Mouse (Mus musculus): ENCODE measurements around the gene Sept6. TPM values are rescaled to one million over a fixed set of nuclear protein-coding genes. Genes with fewer than 3 reads are reported as not detected.

The Sept6 gene
- total and polyA plus RNA-seq, 2 experiments = 0.55 to 1.2 TPM

DNA sequence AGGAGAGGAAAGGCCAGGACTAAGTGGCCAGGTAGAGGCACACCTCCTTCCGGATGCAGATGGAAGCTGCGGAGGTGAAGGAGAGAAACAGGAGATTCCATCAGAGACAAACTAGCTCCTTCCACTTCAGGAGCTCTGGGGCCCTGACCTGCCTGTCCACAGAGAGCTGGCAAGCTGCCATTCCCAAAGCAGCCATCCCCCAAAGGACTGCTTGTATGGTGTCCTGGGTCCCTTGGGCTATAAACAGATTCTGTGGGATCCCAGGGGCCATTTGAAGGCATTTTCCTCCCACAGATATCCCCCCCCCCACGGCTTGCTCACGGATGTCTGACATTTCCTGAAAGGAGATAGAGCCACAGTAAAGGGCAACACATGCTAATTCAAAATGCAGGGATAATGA is 62.8 kb downstream of the Sept6 start:
- Histone ChIP-seq H3K27me3 (ENCODE audit: control insufficient read depth, insufficient read depth, low read length) (no peaks in the 10 kb centered on the region), H3K4me3 (ENCODE audit: insufficient read depth, low read depth, low read length) (no peak overlapping the region), H3K9ac (ENCODE audit: low read depth, low read length) (no peak overlapping the region), H3K27ac (replicated peaks; ENCODE audit: insufficient read depth, low read depth, low read length) (no peak overlapping the region), H3K79me2 (ENCODE audit: control insufficient read depth, insufficient read depth, low read length) (no peaks in the 10 kb centered on the region), H3K4me1 (ENCODE audit: control insufficient read depth, insufficient read depth, low read length) (no peaks in the 10 kb centered on the region), H3K36me3 (ENCODE audit: control insufficient read depth, insufficient read depth, low read length) (no peaks in the 10 kb centered on the region)
- no peak for DNase-seq (ENCODE audit: extremely low read depth, low read depth, low spot score)
- 71% methylated on average over 4 of the region's 4 CpGs for WGBS
- no peak for TF ChIP-seq POLR2A (IDR thresholded peaks at IDR 0.05; ENCODE audit: extremely low read depth, insufficient read depth, low read length)
- no peak for TF ChIP-seq CTCF (IDR thresholded peaks at IDR 0.05; ENCODE audit: low read depth, low read length)

DNA sequence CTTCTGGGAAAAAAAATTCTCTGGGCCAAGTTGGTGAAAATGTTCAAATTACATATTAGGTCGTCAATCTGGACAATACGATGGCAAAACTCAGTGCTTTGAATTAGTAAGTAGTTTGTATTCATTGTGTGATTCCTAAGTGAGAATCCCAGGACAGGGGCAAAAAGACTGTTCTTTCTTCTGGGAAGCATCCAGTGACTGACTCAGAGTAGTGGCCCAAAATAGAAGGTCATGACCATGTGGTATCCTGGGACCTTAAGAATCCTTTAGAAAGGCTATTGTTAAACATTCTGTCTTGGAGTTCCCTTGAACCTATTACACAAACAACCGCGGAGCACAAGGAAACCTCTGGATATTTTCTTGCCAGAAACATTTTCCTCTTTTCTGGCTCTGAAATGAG is 70.2 kb downstream of the Sept6 start:
- Histone ChIP-seq H3K4me1 (ENCODE audit: control insufficient read depth, insufficient read depth, low read length) (peaks cover 2% of the 10 kb centered on the region; the same call in 1 of the 2 replicates), H3K4me3 (ENCODE audit: insufficient read depth, low read depth, low read length) (no peak overlapping the region), H3K27me3 (ENCODE audit: control insufficient read depth, insufficient read depth, low read length) (no peaks in the 10 kb centered on the region), H3K9ac (ENCODE audit: low read depth, low read length) (no peak overlapping the region), H3K36me3 (ENCODE audit: control insufficient read depth, insufficient read depth, low read length) (no peaks in the 10 kb centered on the region), H3K27ac (replicated peaks; ENCODE audit: insufficient read depth, low read depth, low read length) (no peak overlapping the region), H3K79me2 (ENCODE audit: control insufficient read depth, insufficient read depth, low read length) (no peaks in the 10 kb centered on the region)
- 90% methylated on average over 4 of the region's 4 CpGs for WGBS
- TF ChIP-seq CTCF (IDR thresholded peaks at IDR 0.05; ENCODE audit: low read depth, low read length) = no peak
- TF ChIP-seq POLR2A (IDR thresholded peaks at IDR 0.05; ENCODE audit: extremely low read depth, insufficient read depth, low read length) = no peak
- DNase-seq (ENCODE audit: extremely low read depth, low read depth, low spot score) = no peak

DNA sequence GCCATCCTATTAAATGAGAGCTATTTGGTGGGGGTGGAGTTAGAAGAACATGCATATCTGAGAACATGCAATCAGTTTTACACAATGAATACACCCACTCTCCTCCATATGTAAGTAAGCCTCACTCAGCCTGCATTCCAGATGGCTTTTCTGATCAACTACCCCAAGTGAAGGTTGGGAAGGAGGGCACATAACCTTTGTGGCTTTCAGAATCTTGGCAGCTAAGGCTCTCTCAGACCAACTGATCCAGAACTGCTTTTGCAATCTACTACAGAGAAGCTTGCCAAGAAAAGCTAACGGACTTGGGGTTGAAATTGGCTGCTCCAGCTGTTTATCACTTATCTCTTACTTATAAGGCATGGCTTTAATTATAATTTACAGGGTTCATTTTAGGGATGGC is 73.8 kb downstream of the Sept6 start:
- Histone ChIP-seq H3K4me1 (ENCODE audit: control insufficient read depth, insufficient read depth, low read length) (peaks cover 2% of the 10 kb centered on the region; the same call in 1 of the 2 replicates), H3K27ac (replicated peaks; ENCODE audit: insufficient read depth, low read depth, low read length) (no peak overlapping the region), H3K4me3 (ENCODE audit: insufficient read depth, low read depth, low read length) (no peak overlapping the region), H3K36me3 (ENCODE audit: control insufficient read depth, insufficient read depth, low read length) (no peaks in the 10 kb centered on the region), H3K79me2 (ENCODE audit: control insufficient read depth, insufficient read depth, low read length) (no peaks in the 10 kb centered on the region), H3K27me3 (ENCODE audit: control insufficient read depth, insufficient read depth, low read length) (no peaks in the 10 kb centered on the region), H3K9ac (ENCODE audit: low read depth, low read length) (no peak overlapping the region)
- no peak for TF ChIP-seq CTCF (IDR thresholded peaks at IDR 0.05; ENCODE audit: low read depth, low read length)
- peak; percentile 66 for DNase-seq (ENCODE audit: extremely low read depth, low read depth, low spot score)
- WGBS = 17% methylated on average over 1 of the region's 1 CpGs

DNA sequence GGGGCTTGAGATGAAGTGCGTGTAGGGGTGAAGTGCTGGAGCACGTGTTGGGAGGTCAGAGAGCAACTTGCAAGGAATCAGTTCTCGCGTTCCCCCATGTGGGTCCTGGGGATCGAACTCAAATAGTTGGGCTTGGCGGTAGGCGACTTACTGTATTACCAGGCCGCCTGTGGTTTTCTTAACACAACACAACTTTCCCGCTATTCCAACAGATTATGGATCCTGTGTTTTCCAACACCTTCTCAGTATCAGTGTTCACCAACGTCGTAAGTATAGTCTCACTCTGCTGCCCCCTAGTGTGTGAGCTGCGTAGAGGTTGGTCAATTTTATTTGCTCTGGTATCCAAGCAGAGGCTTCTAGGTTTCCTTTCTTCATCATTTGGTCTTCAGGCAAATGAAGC is 80.3 kb downstream of the Sept6 start:
- Histone ChIP-seq H3K36me3 (ENCODE audit: control insufficient read depth, insufficient read depth, low read length) (no peaks in the 10 kb centered on the region), H3K9ac (ENCODE audit: low read depth, low read length) (no peak overlapping the region), H3K27ac (replicated peaks; ENCODE audit: insufficient read depth, low read depth, low read length) (no peak overlapping the region), H3K4me3 (ENCODE audit: insufficient read depth, low read depth, low read length) (no peak overlapping the region), H3K4me1 (ENCODE audit: control insufficient read depth, insufficient read depth, low read length) (peaks cover 2% of the 10 kb centered on the region; the same call in 1 of the 2 replicates), H3K79me2 (ENCODE audit: control insufficient read depth, insufficient read depth, low read length) (no peaks in the 10 kb centered on the region), H3K27me3 (ENCODE audit: control insufficient read depth, insufficient read depth, low read length) (no peaks in the 10 kb centered on the region)
- TF ChIP-seq POLR2A (IDR thresholded peaks at IDR 0.05; ENCODE audit: extremely low read depth, insufficient read depth, low read length) = no peak
- 0 out of 2 replicates have a peak, but pooled peaks have one; percentile 7 for TF ChIP-seq CTCF (IDR thresholded peaks at IDR 0.05; ENCODE audit: low read depth, low read length)
- DNase-seq (ENCODE audit: extremely low read depth, low read depth, low spot score) = peak; percentile 50
- 41% methylated on average over 12 of the region's 12 CpGs for WGBS

DNA sequence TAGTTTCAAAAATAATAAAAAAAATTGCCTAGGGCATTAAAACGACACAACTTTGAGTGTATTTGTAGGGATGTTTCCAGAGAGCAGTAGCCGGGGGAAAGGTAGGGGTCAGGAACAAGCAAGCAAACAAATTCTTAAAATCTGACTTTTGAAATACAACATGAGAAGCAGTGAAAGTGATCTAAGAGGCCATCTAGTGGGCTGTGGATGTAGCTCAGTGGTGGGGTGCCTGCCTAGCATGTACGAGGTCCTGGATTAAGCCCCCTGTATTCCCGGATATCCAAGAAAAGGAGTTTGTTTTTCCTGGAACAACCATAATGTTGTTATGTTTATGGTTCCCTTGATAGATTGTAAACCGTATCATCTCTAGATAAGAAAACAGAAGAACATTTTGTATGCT is 85.1 kb downstream of the Sept6 start:
- 20% methylated on average over 5 of the region's 5 CpGs for WGBS
- Histone ChIP-seq H3K27ac (replicated peaks; ENCODE audit: insufficient read depth, low read depth, low read length) (no peak overlapping the region), H3K36me3 (ENCODE audit: control insufficient read depth, insufficient read depth, low read length) (no peaks in the 10 kb centered on the region)

DNA sequence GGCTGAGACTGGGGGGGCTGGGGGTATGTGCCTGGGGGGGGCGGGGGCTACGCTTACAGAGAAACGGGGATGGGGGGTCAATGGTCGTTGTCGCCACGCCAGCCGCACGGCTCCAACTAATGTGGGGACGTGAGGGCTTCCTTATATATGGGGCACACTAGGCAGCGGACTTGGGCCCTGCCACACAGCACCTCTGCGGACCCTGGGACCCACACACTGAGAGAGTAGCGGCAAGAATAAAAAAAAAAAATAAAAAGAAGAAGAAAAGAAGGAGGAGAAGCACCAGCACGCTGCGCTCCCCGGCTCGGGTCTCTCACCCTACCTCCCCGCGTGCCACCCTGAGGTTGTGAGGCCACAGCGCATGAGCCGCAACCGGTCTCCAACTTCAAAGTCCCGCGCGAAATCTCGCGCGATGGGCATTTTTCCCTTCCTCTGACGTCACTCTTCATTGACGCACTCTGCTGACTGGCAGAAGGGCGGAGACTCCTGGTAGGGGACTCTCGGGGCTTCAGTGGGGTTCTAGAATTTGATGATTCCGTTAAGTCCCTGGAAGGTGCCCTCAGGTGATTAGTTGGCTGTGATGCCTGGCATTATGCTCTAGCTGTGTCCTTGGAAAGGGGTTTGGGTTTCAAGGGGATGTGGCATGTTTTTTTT is 88.4 kb downstream of the Sept6 start:
- peak overlapping the region; percentile 58 for H3K27ac ChIP-seq (replicated peaks; ENCODE audit: insufficient read depth, low read depth, low read length)
- H3K36me3 ChIP-seq (ENCODE audit: control insufficient read depth, insufficient read depth, low read length) = no peaks in the 10 kb centered on the region
- H3K4me3 ChIP-seq (ENCODE audit: insufficient read depth, low read depth, low read length) = peak overlapping the region; percentile 92
- peak overlapping the region; percentile 79 for H3K9ac ChIP-seq (ENCODE audit: low read depth, low read length)
- no peaks in the 10 kb centered on the region for H3K4me1 ChIP-seq (ENCODE audit: control insufficient read depth, insufficient read depth, low read length)
- 4% methylated on average over 30 of the region's 32 CpGs for WGBS
- no peaks in the 10 kb centered on the region; the same call in 1 of the 2 replicates for H3K79me2 ChIP-seq (ENCODE audit: control insufficient read depth, insufficient read depth, low read length)
- peak; percentile 72 for TF ChIP-seq POLR2A (IDR thresholded peaks at IDR 0.05; ENCODE audit: extremely low read depth, insufficient read depth, low read length)
- no peak for TF ChIP-seq CTCF (IDR thresholded peaks at IDR 0.05; ENCODE audit: low read depth, low read length)
- DNase-seq (ENCODE audit: extremely low read depth, low read depth, low spot score) = peak; percentile 73
- H3K27me3 ChIP-seq (ENCODE audit: control insufficient read depth, insufficient read depth, low read length) = no peaks in the 10 kb centered on the region

More for the DNA sequence above, 85.1 kb downstream of the Sept6 start:
- Histone ChIP-seq H3K79me2 (ENCODE audit: control insufficient read depth, insufficient read depth, low read length) (no peaks in the 10 kb centered on the region), H3K4me3 (ENCODE audit: insufficient read depth, low read depth, low read length) (no peak overlapping the region), H3K27me3 (ENCODE audit: control insufficient read depth, insufficient read depth, low read length) (no peaks in the 10 kb centered on the region), H3K4me1 (ENCODE audit: control insufficient read depth, insufficient read depth, low read length) (peaks cover 2% of the 10 kb centered on the region; the same call in 1 of the 2 replicates), H3K9ac (ENCODE audit: low read depth, low read length) (no peak overlapping the region)
- no peak for DNase-seq (ENCODE audit: extremely low read depth, low read depth, low spot score)
- TF ChIP-seq CTCF (IDR thresholded peaks at IDR 0.05; ENCODE audit: low read depth, low read length) (no peak), POLR2A (IDR thresholded peaks at IDR 0.05; ENCODE audit: extremely low read depth, insufficient read depth, low read length) (no peak)
